Mouse (Mus musculus) cerebellum, adult 11-12 months (tissue): ENCODE results near the gene Adam15.

Source experiments
- DNase-seq: peaks from one replicate; pipeline ENCODE4 v3.0.0; 2022

The Adam15 gene

DNA sequence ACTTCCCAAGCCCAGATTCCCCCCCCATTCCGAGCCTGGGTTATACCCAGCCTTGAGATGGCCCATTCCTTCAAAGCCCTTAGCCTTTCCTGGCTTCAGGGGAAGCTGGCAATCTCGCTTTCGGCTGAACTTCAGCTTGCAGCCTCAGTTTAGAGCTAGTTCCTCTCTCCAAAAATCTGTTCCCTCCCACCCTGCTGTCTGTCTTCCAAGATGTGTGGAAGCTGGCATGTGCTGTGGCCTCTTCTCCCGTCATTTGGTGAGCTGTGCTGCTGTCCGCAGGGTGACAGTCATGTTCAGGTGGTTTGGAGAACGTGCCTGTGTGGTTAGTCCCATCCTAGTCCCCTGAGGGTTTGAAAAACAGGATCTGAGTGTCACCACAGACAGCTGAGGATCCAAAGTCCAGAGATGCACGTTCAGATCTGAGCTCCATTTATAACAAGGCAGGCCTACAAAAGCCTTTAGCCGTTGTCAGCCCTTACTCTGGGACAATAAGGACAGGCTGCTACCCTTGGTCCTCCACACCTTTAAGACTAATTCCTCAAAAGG is 54.0 kb downstream of the Adam15 start:
- DNase-seq = no peak

DNA sequence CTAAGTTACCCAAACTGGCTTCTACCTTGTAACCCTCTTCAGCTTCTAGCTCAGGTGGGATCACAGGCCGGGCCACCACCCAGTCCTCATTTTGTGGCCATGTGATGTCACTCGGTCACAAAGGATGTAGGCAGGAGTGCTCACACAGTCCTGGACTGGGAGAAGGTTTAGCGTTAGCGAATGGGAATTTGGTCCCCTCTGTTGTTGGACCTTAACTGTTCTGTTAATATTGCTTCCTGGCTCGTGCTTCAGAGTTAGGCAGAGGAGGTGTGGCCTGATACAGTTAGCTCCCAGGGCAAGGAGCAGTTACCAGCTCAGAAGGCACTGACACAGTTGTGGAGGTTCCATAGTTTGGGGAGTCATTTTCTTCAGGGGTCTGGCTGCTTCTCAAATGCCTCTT is 55.6 kb downstream of the Adam15 start:
- no peak for DNase-seq

DNA sequence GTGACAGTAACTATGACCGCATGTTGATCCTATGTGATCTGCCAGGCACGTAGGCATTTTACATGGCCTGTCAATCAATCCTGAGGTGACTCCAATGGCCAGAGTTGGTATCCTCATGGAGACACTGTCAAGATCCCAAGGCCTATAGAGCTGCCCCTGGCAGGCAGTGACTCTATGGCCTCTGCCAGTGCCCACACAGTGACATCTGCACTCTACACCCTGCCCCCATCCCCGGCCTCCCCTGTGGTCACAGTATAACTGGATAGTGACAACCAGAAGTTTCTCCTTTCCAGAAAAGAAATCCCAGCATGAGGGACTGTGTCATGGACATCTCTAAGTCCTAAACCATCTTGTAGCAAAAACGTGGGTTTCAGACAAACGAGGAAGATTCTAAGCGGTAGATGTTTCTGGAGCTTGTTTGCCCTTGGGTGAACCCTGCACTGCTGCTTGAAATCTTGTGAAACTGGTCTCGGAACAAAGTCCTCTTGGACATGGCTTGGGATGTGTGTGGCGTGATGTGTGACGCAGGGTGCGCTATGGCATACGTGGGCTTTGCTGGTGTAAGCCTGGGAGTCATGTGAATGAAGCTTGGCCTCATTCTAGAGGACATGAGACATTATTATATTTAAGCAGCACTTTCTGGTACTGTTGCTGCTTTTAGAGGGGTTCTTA is 56.4 kb downstream of the Adam15 start:
- DNase-seq = no peak

DNA sequence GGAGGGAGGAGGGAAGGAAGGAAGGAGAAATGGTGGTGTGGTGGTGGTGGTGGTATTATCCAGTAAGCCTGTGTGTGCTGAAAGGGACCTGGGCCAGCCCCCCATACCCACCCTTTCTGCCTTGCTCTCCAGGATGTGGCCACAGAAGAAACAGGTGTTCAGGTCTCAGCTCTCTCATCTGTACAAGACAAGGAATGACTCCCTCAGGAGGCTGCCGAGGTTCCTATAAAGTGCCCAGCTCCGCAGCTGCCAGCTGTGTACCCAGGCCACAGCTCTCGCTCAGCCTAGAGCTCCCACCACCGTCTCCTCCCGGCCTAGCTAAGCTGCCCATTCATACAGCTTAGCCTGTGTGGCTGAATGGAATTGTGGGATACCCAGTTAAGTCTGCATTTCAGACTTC is 57.5 kb downstream of the Adam15 start:
- DNase-seq = no peak

DNA sequence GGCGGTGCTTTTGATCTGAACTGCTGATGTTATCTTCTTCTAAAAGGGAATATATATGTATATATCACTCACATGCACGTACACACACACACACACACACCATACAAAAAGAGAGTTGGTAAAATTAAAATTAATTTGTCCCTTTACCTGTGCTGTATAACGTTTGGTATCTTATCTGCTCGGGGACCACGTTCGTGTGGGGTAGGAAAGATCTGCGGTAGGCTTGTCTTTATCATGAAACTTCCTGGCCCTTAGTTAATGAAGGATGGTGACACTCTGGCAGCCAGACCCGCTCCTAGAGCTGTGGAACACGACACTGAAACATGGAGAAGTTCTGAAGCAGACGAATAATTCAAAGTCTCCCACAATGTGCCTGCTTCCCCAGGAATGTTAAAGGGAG is 57.9 kb downstream of the Adam15 start:
- no peak for DNase-seq
